Mouse (Mus musculus) testis, adult 2 months (tissue): ENCODE measurements at regions not wholly inside any gene's neighbourhood (a gene's known extent, or its start where the extent isn't known, plus 50 kb on each side); places are given as distances from the start of the nearest gene placed in this dataset.

ENCODE experiments used
- CTCF ChIP-seq: fragments of 200-500 bp; IDR thresholded peaks from 2 replicates; pipeline ENCODE4 v1.5.1; 2012; ENCODE audit warnings: low read depth, mild to moderate bottlenecking, inconsistent platforms, low read length, moderate library complexity; ENCODE audit not compliant: control insufficient read depth, insufficient read depth, insufficient replicate concordance
- POLR2A ChIP-seq: fragments of 200-500 bp; IDR thresholded peaks from 2 replicates; pipeline ENCODE4 v1.6.1; 2012; ENCODE audit warnings: low read depth, mild to moderate bottlenecking, inconsistent platforms, low read length, moderate library complexity; ENCODE audit not compliant: control insufficient read depth

DNA sequence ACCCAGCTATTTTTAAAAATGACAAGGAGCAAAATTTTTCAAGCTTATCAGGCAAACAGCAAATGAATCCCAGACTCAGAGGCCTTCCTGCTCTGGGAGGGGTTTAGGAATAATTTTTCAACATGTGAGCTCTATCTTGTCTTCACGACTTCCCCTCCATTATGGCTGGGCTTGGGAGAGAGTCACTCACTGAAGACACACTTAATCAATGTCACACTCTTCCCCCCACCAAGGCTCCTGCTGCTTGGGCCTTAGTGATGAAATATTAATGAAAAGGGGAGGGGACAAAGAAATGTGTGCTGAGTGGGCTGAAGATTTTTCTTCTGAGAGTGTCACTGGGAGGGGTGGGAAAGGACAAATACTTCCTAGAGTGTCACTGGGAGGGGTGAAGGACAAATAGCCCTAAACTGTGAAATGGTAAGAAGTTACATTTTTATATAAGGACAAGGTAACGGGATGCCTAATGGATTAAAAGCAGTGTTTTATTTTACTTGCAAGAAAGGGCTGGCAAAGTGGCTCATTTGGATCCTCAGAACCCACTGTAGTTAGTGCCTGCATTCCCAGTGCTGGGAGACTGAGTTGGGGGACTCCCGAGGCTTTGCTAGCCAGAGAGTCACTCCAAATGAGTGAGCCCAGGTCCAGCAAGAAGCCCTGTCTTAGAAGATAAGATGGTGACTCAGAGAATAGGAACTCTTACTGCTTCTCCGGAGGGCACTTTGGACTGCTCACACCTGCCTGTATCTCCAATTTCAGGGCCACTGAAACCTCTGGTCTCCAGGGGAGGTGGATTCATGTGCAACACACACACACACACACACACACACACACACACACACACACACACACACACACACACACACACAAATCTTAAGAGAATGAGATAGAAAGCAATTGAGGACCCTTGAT lies 258.5 kb downstream of the Sox11 start:
- TF ChIP-seq POLR2A (no peak), CTCF (no peak)
